Mouse (Mus musculus) megakaryocyte-erythroid progenitor cell, adult 5-6 weeks (primary cell): ENCODE results near the gene Smyd2. TPM values are rescaled to one million over a fixed set of nuclear protein-coding genes. Genes with fewer than 3 reads are reported as not detected.

ENCODE experiments used
- ATAC-seq: replicated peaks from 2 replicates; pipeline ENCODE4 v1.8.0; 2016; ENCODE audit warnings: mild to moderate bottlenecking, inconsistent platforms; ENCODE audit not compliant: severe bottlenecking, poor library complexity, low FRiP score, low TSS enrichment
- total RNA-seq, 2 experiments: library from RNA; stranded (forward) in 1 of 2; stranded (reverse) in 1 of 2; fragments of 200-1000, 215-1000 nt in 1 of 2; fragments of >200 nt in 1 of 2; fragmentation: Nextera tagmentation in 1 of 2; gene quantifications; 2 replicates each; pipeline ENCODE4 v1.2.3; 2014 to 2017

Gene Smyd2
- total RNA-seq, 2 experiments from 2014 or later, result 125 to 155 TPM

GRCm38 (mm10) chr1:189879965-189880364 is 42.2 kb downstream of the Smyd2 start:
- ATAC-seq, result no peak

DNA sequence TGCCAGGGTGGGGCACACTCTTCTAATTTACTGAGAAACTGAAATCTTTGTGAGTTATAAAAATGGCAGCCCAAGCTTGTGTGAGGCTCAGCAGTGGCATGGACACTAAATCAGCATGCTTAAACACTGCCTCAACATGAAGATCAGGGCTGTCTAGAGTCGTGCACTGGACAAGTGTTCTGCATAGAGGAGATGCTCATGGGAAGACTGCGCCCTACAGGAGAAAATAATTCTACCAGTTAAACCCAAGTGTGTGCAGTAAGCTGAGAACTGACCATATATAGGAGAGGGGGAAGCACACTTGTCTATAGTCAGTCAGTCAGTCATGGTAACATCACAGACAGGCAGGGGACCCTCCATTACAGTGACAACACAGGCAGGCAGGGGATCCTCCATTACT is 43.0 kb downstream of the Smyd2 start:
- ATAC-seq, result no peak

- no peak for ATAC-seq
These were observed 46.0 kb downstream of the Smyd2 start for GRCm38 (mm10) chr1:189876162-189876561.

- no peak for ATAC-seq
These were observed 46.7 kb downstream of the Smyd2 start for GRCm38 (mm10) chr1:189875439-189875861.

DNA sequence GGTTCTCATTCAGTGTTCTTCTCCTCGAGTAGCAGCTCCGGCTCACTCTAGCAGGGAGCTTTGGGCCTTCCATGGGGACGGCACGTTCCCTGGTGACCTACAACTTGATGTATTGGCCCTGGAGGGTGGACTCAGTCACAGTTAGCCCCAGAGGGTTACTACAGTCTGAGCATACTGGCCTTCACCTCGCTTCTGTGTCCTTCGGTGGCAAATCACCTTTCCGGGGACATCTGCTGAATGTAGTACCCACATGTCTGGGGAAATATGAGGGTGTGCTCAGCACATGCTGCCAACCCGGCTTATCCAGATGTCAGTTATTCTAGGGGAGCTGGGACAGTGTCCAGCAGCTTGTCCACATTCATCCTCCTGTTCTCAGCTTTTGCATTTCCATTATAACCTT is 48.6 kb downstream of the Smyd2 start:
- ATAC-seq, result no peak

DNA sequence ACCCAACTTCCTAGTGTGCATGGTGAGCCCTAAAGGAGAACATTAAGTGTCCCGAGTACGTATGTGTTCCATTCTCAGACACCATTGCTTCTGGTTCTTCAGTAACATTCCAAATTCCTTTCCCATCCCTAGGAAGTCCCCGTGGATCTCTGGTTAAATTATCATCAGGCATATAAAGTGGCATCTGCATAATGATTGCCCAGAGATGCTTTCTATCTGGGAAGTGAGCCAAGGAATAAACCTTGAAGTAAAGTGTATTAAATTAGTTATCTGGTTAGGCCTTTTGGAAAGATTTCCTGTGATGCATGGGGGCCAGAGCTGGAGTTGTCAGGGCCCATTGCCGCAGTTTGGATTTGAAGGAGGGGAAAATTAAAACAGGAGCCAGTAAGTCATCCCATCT is 50.1 kb downstream of the Smyd2 start:
- ATAC-seq, result no peak

DNA sequence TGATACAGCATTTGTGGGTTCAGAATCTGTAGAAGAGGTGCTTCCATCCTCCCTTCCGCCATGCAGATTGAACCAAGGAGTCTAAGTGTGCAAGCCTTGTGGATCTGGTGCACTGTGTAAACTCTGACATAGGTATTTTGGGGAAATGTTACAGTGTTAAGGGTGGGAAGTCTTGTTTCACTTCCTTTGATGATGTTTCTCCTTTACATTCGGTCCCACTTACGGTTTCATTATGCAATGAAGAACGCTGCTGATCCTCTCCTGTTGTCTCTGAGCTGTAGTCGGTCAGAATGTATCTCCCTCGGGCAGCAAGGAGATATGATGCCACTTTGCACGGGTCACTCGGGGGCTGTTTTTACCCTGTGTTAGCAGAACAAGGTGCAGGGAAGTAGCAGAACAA is 50.5 kb downstream of the Smyd2 start:
- no peak for ATAC-seq

GRCm38 (mm10) chr1:189870539-189870938 is 51.6 kb downstream of the Smyd2 start:
- peak; percentile 68 for ATAC-seq

GRCm38 (mm10) chr1:189869651-189870270 is 52.4 kb downstream of the Smyd2 start:
- ATAC-seq, result no peak

DNA sequence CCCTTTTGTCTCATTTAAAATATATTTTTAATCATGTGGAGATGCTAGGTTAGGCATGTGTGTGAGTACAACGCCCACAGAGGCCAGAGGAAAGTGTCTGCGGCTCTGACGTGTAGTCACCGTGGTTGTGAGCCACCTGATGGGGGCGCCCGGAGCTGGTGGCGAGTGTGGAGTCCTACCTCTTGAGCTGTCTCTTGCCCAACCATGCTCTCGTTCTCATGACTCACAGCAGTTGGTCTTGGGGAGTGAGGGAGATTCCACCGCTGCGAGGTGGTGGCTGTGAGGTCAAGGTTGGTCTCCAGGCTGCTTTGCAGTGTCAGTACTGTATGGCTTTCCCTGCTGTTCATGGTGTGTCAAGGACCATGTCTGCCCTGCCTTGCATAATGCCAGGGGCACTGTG is 54.1 kb downstream of the Smyd2 start:
- ATAC-seq, result no peak; the same call in 1 of the 2 replicates

DNA sequence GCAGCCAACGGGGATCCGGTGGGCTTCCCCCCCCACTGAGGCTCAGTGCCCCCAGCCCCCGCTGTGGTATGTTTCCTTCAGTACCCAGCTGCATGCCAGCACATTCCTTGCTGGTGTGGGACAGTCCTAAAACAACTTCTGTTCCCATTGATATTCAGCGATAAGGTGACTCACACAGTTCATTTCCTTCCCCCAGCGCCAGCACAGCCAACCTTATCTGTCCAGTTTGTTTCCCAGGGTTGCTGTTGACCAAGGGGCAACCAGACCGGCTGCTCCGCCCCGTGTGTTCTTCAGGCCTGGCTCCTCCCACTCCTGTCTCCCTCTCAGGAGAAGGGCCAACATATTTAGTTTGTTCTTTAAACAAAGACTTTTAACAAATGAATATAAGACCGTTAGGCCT is 54.7 kb downstream of the Smyd2 start:
- ATAC-seq, result peak; percentile 48

- peak; percentile 11; the same call in 1 of the 2 replicates for ATAC-seq
These were observed 55.1 kb downstream of the Smyd2 start for GRCm38 (mm10) chr1:189867034-189867433.

DNA sequence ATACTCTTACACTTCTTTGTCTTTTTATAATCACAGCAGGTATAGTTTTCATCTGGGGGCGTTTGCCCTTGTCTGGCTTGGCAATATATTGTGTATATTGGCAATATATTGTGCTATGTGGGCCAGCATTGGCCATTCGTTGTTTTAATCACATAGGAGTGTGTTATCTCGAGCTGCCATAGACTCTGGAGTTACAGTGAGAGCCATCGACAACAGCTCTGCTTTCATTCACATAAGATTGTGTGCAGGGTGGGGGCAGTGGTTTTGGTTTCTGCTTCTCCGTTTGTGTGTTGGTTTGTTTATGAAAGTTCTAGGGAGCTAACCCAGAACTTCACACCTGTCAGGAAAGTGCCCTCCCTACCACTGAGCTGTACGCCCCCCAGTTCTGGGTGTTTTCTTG is 55.5 kb downstream of the Smyd2 start:
- ATAC-seq, result peak; percentile 52

GRCm38 (mm10) chr1:189864846-189865560 is 57.2 kb downstream of the Smyd2 start:
- ATAC-seq, result no peak

- no peak for ATAC-seq
These were observed 57.9 kb downstream of the Smyd2 start for GRCm38 (mm10) chr1:189864301-189864700.

DNA sequence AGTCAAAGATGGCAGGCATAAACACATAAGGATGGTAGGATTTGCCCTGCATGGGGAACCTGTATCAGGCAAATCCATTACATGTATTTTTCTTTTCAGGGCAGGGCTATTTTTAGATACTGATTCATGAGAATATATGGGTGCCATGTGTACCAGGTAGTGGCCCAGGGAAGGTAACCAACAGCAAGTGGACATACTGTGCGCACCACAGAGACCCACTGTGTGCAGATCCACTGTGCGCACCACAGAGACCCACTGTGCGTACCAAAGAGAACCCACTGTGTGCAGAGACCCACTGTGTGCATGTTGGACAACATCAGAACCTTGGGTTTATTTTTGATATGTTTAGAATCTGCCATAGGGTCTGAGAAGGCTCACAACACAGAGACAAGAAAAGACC is 58.4 kb downstream of the Smyd2 start:
- ATAC-seq, result no peak

DNA sequence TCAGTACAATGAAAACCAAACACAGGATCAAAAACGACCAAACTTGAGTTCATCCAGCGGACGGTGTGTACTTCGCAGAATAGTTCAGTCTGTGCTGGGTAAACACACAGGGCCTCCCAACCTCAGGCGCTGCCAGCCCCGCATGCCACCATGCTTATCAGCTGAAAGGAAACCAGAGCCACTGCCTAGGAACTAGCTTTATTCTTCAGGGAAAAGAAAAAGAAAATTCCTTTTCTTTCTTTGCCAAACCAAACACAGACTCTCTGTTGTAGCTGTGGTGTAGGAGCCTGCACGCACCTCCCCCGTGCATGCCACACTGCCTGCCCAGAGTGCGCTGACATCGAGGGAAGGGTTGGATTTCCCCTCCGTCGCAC is 61.2 kb downstream of the Smyd2 start:
- no peak for ATAC-seq

DNA sequence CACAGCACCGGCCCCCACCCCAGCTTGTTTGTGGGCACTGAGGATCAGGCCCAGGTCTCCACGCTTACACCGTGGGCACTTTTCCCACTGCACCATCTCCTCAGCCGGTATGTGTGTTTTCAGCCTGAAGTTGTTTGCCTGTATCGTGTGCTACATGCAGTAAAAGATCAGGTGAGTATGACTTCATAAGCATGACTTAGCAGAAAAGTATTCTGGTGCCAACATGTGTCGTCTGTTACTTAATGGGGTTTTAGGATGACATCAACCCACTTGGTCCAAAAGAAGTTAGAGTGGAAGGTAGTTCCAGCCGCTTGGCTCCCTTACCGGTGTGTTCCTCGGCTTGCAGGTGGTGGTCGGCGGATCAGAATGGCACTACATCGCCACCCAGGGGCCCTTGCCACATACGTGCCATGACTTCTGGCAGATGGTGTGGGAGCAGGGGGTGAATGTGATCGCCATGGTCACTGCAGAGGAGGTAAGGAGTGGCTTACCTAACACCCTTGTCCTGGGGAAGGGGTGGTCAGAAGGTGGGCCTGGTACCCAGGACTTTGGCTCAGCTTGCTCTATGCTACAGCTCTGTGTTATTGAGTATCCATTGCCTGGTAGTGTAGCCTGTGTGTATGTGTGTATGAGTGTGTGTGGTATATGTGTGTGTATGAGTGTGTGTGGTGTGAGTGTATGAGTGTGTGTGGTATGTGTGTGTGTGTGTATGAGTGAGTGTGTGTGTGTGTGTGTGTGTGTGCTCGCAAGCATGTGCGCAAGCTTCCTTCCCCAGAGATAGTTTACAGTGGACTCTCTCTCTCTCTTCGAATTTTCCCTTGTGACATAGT is 61.8 kb downstream of the Smyd2 start:
- peak; percentile 37 for ATAC-seq

GRCm38 (mm10) chr1:189858377-189858776 is 63.8 kb downstream of the Smyd2 start:
- no peak for ATAC-seq

GRCm38 (mm10) chr1:189855739-189856138 is 66.4 kb downstream of the Smyd2 start:
- ATAC-seq, result peak; percentile 63
